ENCODE assay signal across 17 mouse cellular contexts in genomic region chr2:71351727-71351987, GRCm38 (mm10).
"Had no signal": no experiment of that assay in that cellular context is flagged by ENCODE, and none has a peak within 500 bp of the region (broad histone marks: within the 10 kb centered on the region; RNA-seq: fewer than 3 reads in every experiment).

No protein-coding gene starts in this region.

- H3K4me1 ChIP-seq: lung, embryonic 15.5 days; neural tube, embryonic 13.5 days; stomach, embryonic 15.5 days had no signal

- H3K27ac ChIP-seq: lung, embryonic 15.5 days; macrophage; neural tube, embryonic 13.5 days; neural tube, embryonic 15.5 days; stomach, embryonic 15.5 days; stomach, postnatal 0 days had no signal

- DNase-seq: liver, postnatal 0 days; lung, adult 2 months; lung, postnatal 14 days; lung, postnatal 36 days; midbrain, embryonic 14.5 days; right cerebral cortex, postnatal 14 days; thymus, adult 2 months; thymus, postnatal 25 days; thymus, postnatal 4 days had no signal

- H3K27me3 ChIP-seq: lung, embryonic 15.5 days; megakaryocyte, embryonic 14.5 days; neural tube, embryonic 13.5 days; neural tube, embryonic 15.5 days; stomach, embryonic 15.5 days had no signal

- H3K36me3 ChIP-seq: lung, embryonic 15.5 days; neural tube, embryonic 13.5 days; stomach, embryonic 15.5 days had no signal

- H3K4me3 ChIP-seq: lung, embryonic 15.5 days; megakaryocyte, embryonic 14.5 days; myocyte; neural tube, embryonic 13.5 days; neural tube, embryonic 15.5 days; stomach, embryonic 15.5 days had no signal
